Mouse (Mus musculus) T-cell, adult 2 months (primary cell): ENCODE results near the gene Sdk1.

Source experiments
- DNase-seq: peaks from one replicate; pipeline ENCODE4 v3.0.0; 2022; ENCODE audit warnings: low spot score

Gene Sdk1

GRCm38 (mm10) chr5:141897481-141897880 lies 656.2 kb downstream of the Sdk1 start:
- no peak for DNase-seq

GRCm38 (mm10) chr5:141899751-141900150 lies 658.5 kb downstream of the Sdk1 start:
- no peak for DNase-seq

- DNase-seq = no peak
Observed at GRCm38 (mm10) chr5:141902544-141903250, 661.4 kb downstream of the Sdk1 start.

GRCm38 (mm10) chr5:141910444-141910843 lies 669.2 kb downstream of the Sdk1 start:
- DNase-seq = no peak

GRCm38 (mm10) chr5:141910886-141911285 lies 669.6 kb downstream of the Sdk1 start:
- no peak for DNase-seq

GRCm38 (mm10) chr5:141912881-141913280 lies 671.6 kb downstream of the Sdk1 start:
- no peak for DNase-seq

- no peak for DNase-seq
Observed at GRCm38 (mm10) chr5:141916954-141917353, 675.7 kb downstream of the Sdk1 start.

- no peak for DNase-seq
Observed at GRCm38 (mm10) chr5:141939000-141939399, 697.7 kb downstream of the Sdk1 start.

- DNase-seq = no peak
Observed at GRCm38 (mm10) chr5:141940636-141941035, 699.3 kb downstream of the Sdk1 start.

- DNase-seq = no peak
Observed at GRCm38 (mm10) chr5:141950791-141951190, 709.5 kb downstream of the Sdk1 start.

GRCm38 (mm10) chr5:141952270-141952669 lies 711.0 kb downstream of the Sdk1 start:
- DNase-seq = no peak

- DNase-seq = no peak
Observed at GRCm38 (mm10) chr5:141952708-141953490, 711.6 kb downstream of the Sdk1 start.

- DNase-seq = no peak
Observed at GRCm38 (mm10) chr5:141971071-141971470, 729.8 kb downstream of the Sdk1 start.

- no peak for DNase-seq
Observed at GRCm38 (mm10) chr5:141979511-141979910, 738.2 kb downstream of the Sdk1 start.

- DNase-seq = no peak
Observed at GRCm38 (mm10) chr5:141980746-141981145, 739.5 kb downstream of the Sdk1 start.

- DNase-seq = no peak
Observed at GRCm38 (mm10) chr5:141984322-141984721, 743.0 kb downstream of the Sdk1 start.

GRCm38 (mm10) chr5:141985003-141985402 lies 743.7 kb downstream of the Sdk1 start:
- peak; percentile 65 for DNase-seq

GRCm38 (mm10) chr5:141985551-141985950 lies 744.3 kb downstream of the Sdk1 start:
- DNase-seq = no peak

- no peak for DNase-seq
Observed at GRCm38 (mm10) chr5:141987287-141987799, 746.1 kb downstream of the Sdk1 start.

GRCm38 (mm10) chr5:141988685-141989084 lies 747.4 kb downstream of the Sdk1 start:
- no peak for DNase-seq

GRCm38 (mm10) chr5:141994192-141994591 lies 752.9 kb downstream of the Sdk1 start:
- no peak for DNase-seq

GRCm38 (mm10) chr5:142000247-142000646 lies 759.0 kb downstream of the Sdk1 start:
- no peak for DNase-seq

- no peak for DNase-seq
Observed at GRCm38 (mm10) chr5:142001131-142001530, 759.8 kb downstream of the Sdk1 start.
